9 mouse cellular contexts compared by ENCODE assay signal in the genomic region with DNA sequence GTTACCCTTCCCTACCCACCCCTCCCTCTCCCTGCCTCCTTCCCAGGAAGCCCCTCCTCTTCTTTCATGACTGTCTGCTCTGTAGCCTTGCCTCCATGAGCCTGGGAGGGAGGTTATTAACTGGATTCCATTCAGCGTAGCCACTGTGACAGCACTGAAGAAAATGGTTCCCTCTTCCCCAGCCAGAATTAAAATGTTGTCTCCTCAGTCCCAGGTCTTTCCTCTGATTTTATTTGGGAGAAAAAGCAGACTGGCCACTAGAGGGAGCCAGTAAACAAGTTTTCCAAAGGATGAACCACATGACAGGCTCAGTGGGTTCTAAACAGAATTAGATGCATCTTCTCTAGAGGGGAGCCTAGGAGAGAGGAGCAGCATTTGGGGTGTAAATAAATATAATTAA. TPM values are rescaled to one million over a fixed set of nuclear protein-coding genes. Genes with fewer than 3 reads are reported as not detected.
DNase-seq lines count a peak whose midpoint lies in the region; ATAC-seq and TF ChIP-seq lines count a peak whose summit lies in the region.
"Had no signal": no experiment of that assay in that cellular context is flagged by ENCODE, and none has a peak within 500 bp of the region (broad histone marks: within the 10 kb centered on the region; RNA-seq: fewer than 3 reads in every experiment).

No protein-coding gene starts in this region.

- DNase-seq in 3T3-L1 (ENCODE audit: low read depth, low spot score): peak; percentile 89
- peak; percentile 30 for DNase-seq in Patski (ENCODE audit: low read depth, low spot score)
- peak; percentile 34 to 71 for DNase-seq in cerebellum, postnatal 25 days
- DNase-seq in gastrocnemius, postnatal 10 days: peak; percentile 59
- DNase-seq in urinary bladder, postnatal 25 days (ENCODE audit: low spot score): peak; percentile 46

- no peaks in the 10 kb centered on the region for H3K9me3 ChIP-seq in kidney, embryonic 16.5 days (ENCODE audit: low read length)
- H3K9me3 ChIP-seq in limb, embryonic 15.5 days: no peaks in the 10 kb centered on the region
- H3K9me3 ChIP-seq in neural tube, embryonic 12.5 days: no peaks in the 10 kb centered on the region

- CTCF ChIA-PET in Patski (lab: Charles Lee): interaction anchor here (0.7 kb wide), 1 partner anchor 9 kb away, joined by 3 read pairs; no protein-coding TSS in a partner anchor

- in situ Hi-C loops in Patski (cut with MboI; ENCODE audit: low pct_unique_long_range_greater_than_20kb): loop anchor here (5.0 to 25.0 kb wide), 4 partner anchors 163 to 723 kb away; a partner anchor contains a TSS

- no peaks in the 10 kb centered on the region for H3K4me1 ChIP-seq in kidney, embryonic 16.5 days (ENCODE audit: insufficient read depth, low read length)
- no peaks in the 10 kb centered on the region for H3K4me1 ChIP-seq in limb, embryonic 15.5 days
- H3K4me1 ChIP-seq in neural tube, embryonic 12.5 days: no peaks in the 10 kb centered on the region

- no peak overlapping the region for H3K9ac ChIP-seq in kidney, embryonic 16.5 days (replicated peaks; ENCODE audit: low read length)
- H3K9ac ChIP-seq in limb, embryonic 15.5 days: no peak overlapping the region
- H3K9ac ChIP-seq in neural tube, embryonic 12.5 days: no peak overlapping the region

- H3K27ac ChIP-seq in kidney, embryonic 16.5 days (ENCODE audit: low read length): no peak overlapping the region
- H3K27ac ChIP-seq in limb, embryonic 15.5 days: no peak overlapping the region
- no peak overlapping the region for H3K27ac ChIP-seq in neural tube, embryonic 12.5 days

- ATAC-seq in Patski: peak; percentile 47
- ATAC-seq in kidney, embryonic 16.5 days (ENCODE audit: low FRiP score, low TSS enrichment): peak; percentile 73; the same call in 1 of the 2 replicates
- peak; percentile 35; the same call in 1 of the 2 replicates for ATAC-seq in limb, embryonic 15.5 days (ENCODE audit: insufficient number of reproducible peaks, low FRiP score, low TSS enrichment, low read depth)
- ATAC-seq in neural tube, embryonic 12.5 days (ENCODE audit: low FRiP score, low read depth): peak; percentile 74

- POLR2A ChIA-PET in Patski (lab: Charles Lee): no interaction called here

- H3K27me3 ChIP-seq in Patski: no peaks in the 10 kb centered on the region
- no peaks in the 10 kb centered on the region for H3K27me3 ChIP-seq in kidney, embryonic 16.5 days (ENCODE audit: insufficient read depth, low read length)
- H3K27me3 ChIP-seq in limb, embryonic 15.5 days: no peaks in the 10 kb centered on the region
- no peaks in the 10 kb centered on the region for H3K27me3 ChIP-seq in neural tube, embryonic 12.5 days (replicated peaks)

- H3K4me2 ChIP-seq in kidney, embryonic 16.5 days (replicated peaks; ENCODE audit: low read depth, low read length): no peak overlapping the region
- H3K4me2 ChIP-seq in limb, embryonic 15.5 days: no peak overlapping the region
- no peak overlapping the region for H3K4me2 ChIP-seq in neural tube, embryonic 12.5 days (replicated peaks)

- TF ChIP-seq CTCF in Patski (IDR thresholded peaks at IDR 0.05): peak; percentile 83

- peaks cover 16% of the 10 kb centered on the region for H3K36me3 ChIP-seq in kidney, embryonic 16.5 days (ENCODE audit: insufficient read depth, low read length)
- H3K36me3 ChIP-seq in limb, embryonic 15.5 days: peaks cover 37% of the 10 kb centered on the region
- peaks cover 23% of the 10 kb centered on the region for H3K36me3 ChIP-seq in neural tube, embryonic 12.5 days

- no peak overlapping the region for H3K4me3 ChIP-seq in kidney, embryonic 16.5 days (ENCODE audit: low read length)
- no peak overlapping the region for H3K4me3 ChIP-seq in limb, embryonic 15.5 days
- H3K4me3 ChIP-seq in neural tube, embryonic 12.5 days: no peak overlapping the region
- H3K4me3 ChIP-seq: erythroblast, embryonic 14.5 days had no signal

- 44% methylated on average over 1 of the region's 1 CpGs for WGBS in kidney, embryonic 16.5 days
- 31% methylated on average over 1 of the region's 1 CpGs for WGBS in limb, embryonic 15.5 days
- WGBS in neural tube, embryonic 12.5 days: 61% methylated on average over 1 of the region's 1 CpGs

RNA-seq across cellular contexts. Expression of a gene that starts 27.2 kb away (rescaled TPM):
- 70.4 TPM for polyA plus RNA-seq in Patski (2021)
- 10 to 100 TPM; 10.4 to 11.0 TPM for total RNA-seq in gastrocnemius, postnatal 10 days (2021)
- polyA plus RNA-seq in kidney, embryonic 16.5 days (2015; fragmentation: Nextera tagmentation; extraction: Ambion mirVana): 53.7 and 55.2 TPM in 2 replicates
- 41.0 and 44.7 TPM in 2 replicates for polyA plus RNA-seq in limb, embryonic 15.5 days (2015; fragmentation: Nextera tagmentation; extraction: Ambion mirVana)
- polyA plus RNA-seq in neural tube, embryonic 12.5 days (2016; fragmentation: Nextera tagmentation; extraction: Ambion mirVana): 41.0 and 46.0 TPM in 2 replicates

RNA-seq across cellular contexts. Expression of a gene that starts 27.3 kb away (rescaled TPM):
- 29.4 TPM for polyA plus RNA-seq in Patski (2021)
- 1 to 10 TPM; 7.2 to 7.7 TPM for total RNA-seq in gastrocnemius, postnatal 10 days (2021)
- polyA plus RNA-seq in kidney, embryonic 16.5 days (2015; fragmentation: Nextera tagmentation; extraction: Ambion mirVana): 26.1 and 31.2 TPM in 2 replicates
- 34.0 and 36.0 TPM in 2 replicates for polyA plus RNA-seq in limb, embryonic 15.5 days (2015; fragmentation: Nextera tagmentation; extraction: Ambion mirVana)
- 37.3 and 40.1 TPM in 2 replicates for polyA plus RNA-seq in neural tube, embryonic 12.5 days (2016; fragmentation: Nextera tagmentation; extraction: Ambion mirVana)

Comparison
In these comparisons a context has a peak if more than half of its experiments do, and no peak if none do; other contexts are left out.
1. DNase-seq: peak in every context shown above with its lines; median percentile 89 in 3T3-L1; 59 in gastrocnemius, postnatal 10 days; 52 in cerebellum, postnatal 25 days; 46 in urinary bladder, postnatal 25 days; 30 in Patski.